Mouse (Mus musculus) liver, postnatal 0 days (tissue): ENCODE measurements around the gene Map2k3.

Experiments used
- CTCF ChIP-seq: sonication (generic); IDR thresholded peaks from 2 replicates; pipeline ENCODE4 v1.5.1; 2016; ENCODE audit warnings: antibody characterized with exemption, low read depth
- EP300 ChIP-seq: IDR thresholded peaks from 2 replicates; pipeline ENCODE4 v1.6.1; 2016; ENCODE audit warnings: antibody characterized with exemption, low read depth, mild to moderate bottlenecking

DNA sequence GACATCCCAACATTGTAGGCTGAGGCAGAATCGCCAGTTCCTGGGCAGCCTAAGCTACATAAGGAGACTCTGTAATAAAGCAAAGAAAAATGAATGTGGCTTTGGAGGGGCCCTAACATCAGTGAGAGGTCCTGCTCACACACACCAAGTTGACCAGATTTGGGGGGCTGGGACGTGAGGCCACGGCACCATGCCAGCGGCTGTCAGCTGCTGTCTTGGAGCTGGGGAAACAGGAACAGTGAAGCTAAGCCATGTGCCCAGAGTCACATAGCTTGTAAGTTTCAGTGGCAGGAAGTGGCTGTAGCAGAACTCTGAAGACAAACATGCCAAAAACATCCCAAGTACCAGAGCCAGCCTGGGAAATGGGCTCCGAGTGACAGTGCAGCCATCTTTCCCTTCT, 48.0 kb downstream of the Map2k3 start:
- TF ChIP-seq CTCF = no peak
- no peak for TF ChIP-seq EP300
